Mouse (Mus musculus) forebrain, postnatal 0 days (tissue): ENCODE data around the gene Ccdc151. TPM values are rescaled to one million over a fixed set of nuclear protein-coding genes. Genes with fewer than 3 reads are reported as not detected.

Source experiments
- ATAC-seq: fragments of 200-750 bp; cut with Nextera tagmentation; 2 replicates; pipeline ENCODE4 v1.8.0; 2017; ENCODE audit warnings: mild to moderate bottlenecking, moderate library complexity
- DNase-seq: peaks from one replicate; pipeline ENCODE4 v3.0.0-alpha.2; 2015
- H3K27ac ChIP-seq: fragments of 300-500 bp; sonication (generic); 2 replicates; pipeline ENCODE4 v1.5.1; 2014; ENCODE audit warnings: low read depth, mild to moderate bottlenecking, antibody characterized with exemption, low read length, moderate library complexity, mixed read lengths
- H3K27me3 ChIP-seq: fragments of 300-500 bp; sonication (generic); 2 replicates; pipeline ENCODE4 v1.6.1; 2014; ENCODE audit warnings: mild to moderate bottlenecking, low read length, mixed read lengths; ENCODE audit not compliant: insufficient read depth
- H3K36me3 ChIP-seq: fragments of 300-500 bp; sonication (generic); 2 replicates; pipeline ENCODE4 v1.6.1; 2014; ENCODE audit warnings: mild to moderate bottlenecking, moderate library complexity; ENCODE audit not compliant: insufficient read depth
- H3K4me1 ChIP-seq: fragments of 300-500 bp; sonication (generic); 2 replicates; pipeline ENCODE4 v1.6.1; 2014; ENCODE audit warnings: antibody characterized with exemption; ENCODE audit not compliant: insufficient read depth
- H3K4me2 ChIP-seq: fragments of 300-500 bp; sonication (generic); 2 replicates; pipeline ENCODE4 v1.6.1; 2014; ENCODE audit warnings: low read depth, mild to moderate bottlenecking, moderate library complexity
- H3K4me3 ChIP-seq: fragments of 300-500 bp; sonication (generic); 2 replicates; pipeline ENCODE4 v1.5.1; 2014; ENCODE audit warnings: low read depth, low read length, mixed read lengths
- H3K9ac ChIP-seq: fragments of 300-500 bp; sonication (generic); 2 replicates; pipeline ENCODE4 v1.6.1; 2014; ENCODE audit warnings: mild to moderate bottlenecking
- H3K9me3 ChIP-seq: fragments of 300-500 bp; sonication (generic); 2 replicates; pipeline ENCODE4 v1.6.1; 2016; ENCODE audit warnings: low read length
- CTCF ChIP-seq: sonication (generic); IDR thresholded peaks from 2 replicates; pipeline ENCODE4 v1.5.1; 2016; ENCODE audit warnings: antibody characterized with exemption, control low read depth, low read depth
- WGBS: fragments of 180-500 bp; shearing (Covaris S2); extraction: QIAGEN DNeasy Blood & Tissue Kit; methylation state at CpG from one replicate; pipeline ENCODE4 v1.1.7; 2014; 5-methylcytosine and 5-hydroxymethylcytosine counted together
- polyA plus RNA-seq: library from polyadenylated mRNA; unstranded; fragments of >200 nt; fragmentation: Nextera tagmentation; extraction: Ambion mirVana; gene quantifications from 2 replicates; pipeline ENCODE4 v1.2.1, GENCODE M21; 2015
- total RNA-seq: library from RNA; depleted of rRNA; stranded (reverse); fragments of >200 nt; gene quantifications from 2 replicates; pipeline ENCODE4 v1.2.3, GENCODE M21; 2014

Gene Ccdc151
- total and polyA plus RNA-seq, 2 experiments from 2014 or later, result 6.0 to 6.4 TPM

- peak within 1 kb of the TSS; percentile 72 for H3K4me2 ChIP-seq
- H3K4me3 ChIP-seq, result peak within 1 kb of the TSS; percentile 38
- H3K27me3 ChIP-seq, result peaks cover 25% of the 10 kb centered on the region
- H3K27ac ChIP-seq, result no peak within 1 kb of the TSS
- peak within 1 kb of the TSS; percentile 22; the same call in 1 of the 2 replicates for H3K9ac ChIP-seq
- H3K36me3 ChIP-seq, result no peaks in the 10 kb centered on the region; the same call in 1 of the 2 replicates
- H3K9me3 ChIP-seq, result no peaks in the 10 kb centered on the region
- DNase-seq (no peak), ATAC-seq (0 out of 2 replicates have a peak, but pooled peaks have one; percentile 5)
- WGBS, result 31% methylated on average over 8 of the region's 8 CpGs
- H3K4me1 ChIP-seq, result 0 out of 2 replicates have a peak, but pooled peaks cover 4% of the 10 kb centered on the region
- TF ChIP-seq CTCF, result no peak
Observed at GRCm38 (mm10) chr9:21963417-21963816, 39.0 kb downstream of the Ccdc151 start, which contains the start of gene Epor. TSS of gene Epor (minus strand) at chr9:21963506.

GRCm38 (mm10) chr9:21962416-21963059 is 39.9 kb downstream of the Ccdc151 start:
- peaks cover 25% of the 10 kb centered on the region for H3K27me3 ChIP-seq
- no peaks in the 10 kb centered on the region for H3K9me3 ChIP-seq
- H3K36me3 ChIP-seq, result no peaks in the 10 kb centered on the region; the same call in 1 of the 2 replicates
- H3K27ac ChIP-seq, result no peak overlapping the region
- peak overlapping the region; percentile 22; the same call in 1 of the 2 replicates for H3K9ac ChIP-seq
- peak overlapping the region; percentile 38 for H3K4me3 ChIP-seq
- peak overlapping the region; percentile 72 for H3K4me2 ChIP-seq
- H3K4me1 ChIP-seq, result 0 out of 2 replicates have a peak, but pooled peaks cover 4% of the 10 kb centered on the region
- TF ChIP-seq CTCF, result peak; percentile 41
- ATAC-seq, result peak; percentile 86
- DNase-seq, result peak; percentile 62
- 4% methylated on average over 34 of the region's 34 CpGs for WGBS

DNA sequence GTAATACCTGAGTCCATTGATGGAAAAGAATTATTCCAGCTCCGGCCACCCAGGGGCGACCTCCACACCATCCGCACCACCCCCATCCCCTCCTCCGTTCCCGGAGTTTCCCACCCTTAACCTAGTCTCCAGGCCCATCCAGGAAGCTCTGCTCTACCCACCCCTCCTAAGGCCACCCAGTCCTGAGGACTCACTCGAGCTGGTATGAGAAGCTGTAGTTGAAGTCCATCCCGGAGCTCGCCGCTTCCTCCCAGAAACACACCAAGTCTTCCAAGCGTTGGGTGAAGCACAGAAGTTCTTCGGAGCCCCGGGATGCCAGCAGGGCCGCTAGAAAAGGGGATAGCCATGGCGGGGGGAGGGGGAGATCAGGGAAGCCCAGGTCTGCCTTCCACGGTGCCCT is 40.4 kb downstream of the Ccdc151 start:
- Histone ChIP-seq H3K9ac (peak overlapping the region; percentile 22), H3K36me3 (no peaks in the 10 kb centered on the region; the same call in 1 of the 2 replicates), H3K27ac (no peak overlapping the region), H3K4me1 (0 out of 2 replicates have a peak, but pooled peaks cover 4% of the 10 kb centered on the region), H3K27me3 (peaks cover 25% of the 10 kb centered on the region), H3K4me3 (peak overlapping the region; percentile 38), H3K9me3 (no peaks in the 10 kb centered on the region), H3K4me2 (peak overlapping the region; percentile 72)
- no peak for DNase-seq
- peak; percentile 35; the same call in 1 of the 2 replicates for ATAC-seq
- WGBS, result under 1% methylated on average over 15 of the region's 15 CpGs
- TF ChIP-seq CTCF, result no peak

DNA sequence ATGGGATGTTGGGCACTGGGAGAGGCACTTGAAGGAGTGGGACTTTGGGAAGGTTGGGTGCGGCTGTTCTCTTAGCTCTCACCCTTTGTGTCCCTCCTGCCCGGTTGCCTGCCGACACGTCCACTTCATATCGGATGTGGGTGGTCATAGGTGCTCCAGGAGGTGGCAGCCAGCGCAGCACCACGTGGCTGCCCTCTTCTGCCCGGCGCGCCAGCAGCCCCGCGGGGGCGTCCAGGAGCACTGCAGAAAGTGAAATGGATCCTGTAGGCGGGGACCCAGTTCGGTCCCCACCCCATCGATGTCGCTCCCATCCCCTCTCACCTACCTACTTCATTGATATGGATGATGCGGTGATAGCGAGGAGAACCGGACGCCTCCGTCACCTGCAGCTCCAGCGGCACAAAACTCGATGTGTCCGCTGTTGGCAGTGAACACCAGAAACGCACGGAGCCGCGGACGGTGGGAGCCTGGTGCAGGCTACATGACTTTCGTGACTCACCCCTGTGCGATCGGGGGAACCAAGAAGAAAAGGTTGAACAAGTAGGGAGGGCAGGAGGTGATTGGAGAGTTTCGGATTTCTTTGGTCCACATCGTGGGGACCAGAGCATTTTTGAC is 41.0 kb downstream of the Ccdc151 start:
- Histone ChIP-seq H3K36me3 (no peaks in the 10 kb centered on the region; the same call in 1 of the 2 replicates), H3K4me2 (peak overlapping the region; percentile 72), H3K27ac (no peak overlapping the region), H3K4me1 (peaks cover 5% of the 10 kb centered on the region; the same call in 1 of the 2 replicates), H3K4me3 (peak overlapping the region; percentile 38), H3K9me3 (no peaks in the 10 kb centered on the region), H3K9ac (no peak overlapping the region), H3K27me3 (peaks cover 25% of the 10 kb centered on the region)
- no peak for ATAC-seq
- TF ChIP-seq CTCF, result no peak
- 1% methylated on average over 35 of the region's 35 CpGs for WGBS
- DNase-seq, result no peak

GRCm38 (mm10) chr9:21960558-21961208 is 41.8 kb downstream of the Ccdc151 start:
- 14% methylated on average over 26 of the region's 26 CpGs for WGBS
- Histone ChIP-seq H3K4me3 (no peak overlapping the region), H3K9me3 (no peaks in the 10 kb centered on the region), H3K9ac (no peak overlapping the region), H3K36me3 (no peaks in the 10 kb centered on the region; the same call in 1 of the 2 replicates), H3K4me2 (no peak overlapping the region), H3K4me1 (peaks cover 8% of the 10 kb centered on the region; the same call in 1 of the 2 replicates), H3K27ac (no peak overlapping the region), H3K27me3 (peaks cover 25% of the 10 kb centered on the region)
- DNase-seq (no peak), ATAC-seq (no peak)
- TF ChIP-seq CTCF, result no peak

DNA sequence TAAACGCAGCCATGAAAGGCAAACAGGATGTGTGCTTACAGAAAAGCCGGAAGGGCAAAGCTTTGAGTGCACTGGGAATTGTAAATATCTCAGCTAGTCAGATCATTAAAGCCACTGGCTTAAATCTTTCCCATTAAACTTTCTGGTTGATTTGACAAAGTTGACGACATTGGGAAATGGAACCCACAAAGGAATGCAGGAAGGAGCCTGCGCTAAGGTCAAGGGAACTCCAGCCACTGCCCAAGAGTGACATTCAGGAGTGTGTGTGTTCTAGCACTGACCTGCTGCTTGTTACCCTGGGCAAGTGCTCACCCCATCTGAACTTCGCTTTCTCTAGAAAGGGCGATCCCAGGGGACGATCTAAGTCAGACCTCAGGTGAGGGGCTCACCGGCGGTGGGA is 42.3 kb downstream of the Ccdc151 start:
- H3K9ac ChIP-seq, result no peak overlapping the region
- no peak overlapping the region for H3K4me2 ChIP-seq
- TF ChIP-seq CTCF, result no peak
- H3K27ac ChIP-seq, result no peak overlapping the region
- H3K4me1 ChIP-seq, result peaks cover 9% of the 10 kb centered on the region; the same call in 1 of the 2 replicates
- DNase-seq, result no peak
- 52% methylated on average over 9 of the region's 9 CpGs for WGBS
- H3K4me3 ChIP-seq, result no peak overlapping the region
- no peaks in the 10 kb centered on the region for H3K9me3 ChIP-seq
- no peak for ATAC-seq
- H3K36me3 ChIP-seq, result no peaks in the 10 kb centered on the region; the same call in 1 of the 2 replicates
- H3K27me3 ChIP-seq, result peaks cover 25% of the 10 kb centered on the region
